Mouse (Mus musculus) frontal cortex, adult (tissue): ENCODE results near the gene Lrrc4c.

Source experiments
- ATAC-seq: cut with Nextera tagmentation; 2 replicates; pipeline ENCODE4 v1.9.2; 2017; ENCODE audit warnings: mild to moderate bottlenecking, moderate library complexity, mixed read lengths; ENCODE audit not compliant: low TSS enrichment

Lrrc4c gene

GRCm38 (mm10) chr2:96317387-96318299, at the start of gene Lrrc4c:
TSS of gene Lrrc4c (plus strand) at chr2:96318169.
- peak; percentile 69 for ATAC-seq

- no peak for ATAC-seq
These were observed 42.9 kb upstream of the Lrrc4c start for GRCm38 (mm10) chr2:96275061-96275460.

DNA sequence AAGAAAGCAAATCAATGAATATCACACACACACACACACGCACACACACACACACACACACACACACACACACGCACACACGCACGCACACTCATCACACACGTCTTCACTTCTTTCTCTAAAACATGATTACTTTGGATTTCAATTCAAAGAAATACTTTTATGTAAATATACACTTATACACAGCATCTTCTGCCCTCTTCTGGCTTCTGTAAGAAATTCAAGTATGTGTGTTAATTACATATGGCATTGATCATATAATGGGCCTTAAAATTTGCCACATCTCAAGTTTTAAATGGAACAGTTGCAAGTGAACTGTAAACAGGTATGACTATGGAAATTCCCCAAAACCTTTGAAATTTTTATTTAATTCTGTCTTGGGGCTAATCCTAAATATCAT, 35.0 kb upstream of the Lrrc4c start:
- ATAC-seq: peak; percentile 69; the same call in 1 of the 2 replicates

GRCm38 (mm10) chr2:96287512-96287911, 30.5 kb upstream of the Lrrc4c start:
- ATAC-seq: no peak

DNA sequence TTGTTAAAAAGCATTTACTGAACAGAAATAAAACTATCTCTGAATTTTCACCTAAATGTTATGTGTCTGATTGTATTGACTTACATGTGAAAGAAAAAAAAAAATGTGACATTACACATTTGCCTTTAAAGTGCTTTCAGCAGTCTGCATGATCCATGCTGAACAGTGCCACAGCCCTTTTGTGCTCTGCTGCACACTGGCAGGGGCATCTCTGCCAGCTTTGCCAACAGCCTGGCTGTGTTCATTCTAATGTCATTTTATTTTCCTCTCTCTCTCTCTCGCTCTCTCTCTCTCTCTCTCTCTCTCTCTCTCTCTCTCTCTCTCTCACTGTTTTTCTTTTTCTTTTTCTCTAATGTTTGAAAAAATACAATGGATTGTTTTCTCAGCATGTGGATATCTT, 27.4 kb upstream of the Lrrc4c start:
- 0 out of 2 replicates have a peak, but pooled peaks have one; percentile 38 for ATAC-seq

GRCm38 (mm10) chr2:96315034-96315433, 2.9 kb upstream of the Lrrc4c start:
- ATAC-seq: no peak

DNA sequence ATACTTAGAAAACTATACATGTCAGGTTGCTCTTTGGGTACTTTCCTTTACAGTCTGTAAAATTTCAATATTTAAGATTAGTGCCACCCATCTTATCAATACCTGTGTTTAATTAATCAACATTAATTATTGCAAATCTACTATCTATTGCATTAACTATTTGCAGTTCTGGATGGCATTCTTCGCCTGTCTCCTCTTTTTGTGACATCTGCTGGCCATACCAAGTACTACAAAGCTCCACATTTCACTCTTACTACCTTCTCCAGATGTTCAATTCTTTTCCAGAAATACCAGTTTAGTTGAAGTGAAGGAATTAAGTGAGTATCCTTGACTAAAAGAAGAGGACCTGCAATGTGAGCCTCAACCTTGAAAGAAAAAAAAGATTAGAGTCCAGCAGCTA, 1.4 kb upstream of the Lrrc4c start:
- no peak for ATAC-seq

DNA sequence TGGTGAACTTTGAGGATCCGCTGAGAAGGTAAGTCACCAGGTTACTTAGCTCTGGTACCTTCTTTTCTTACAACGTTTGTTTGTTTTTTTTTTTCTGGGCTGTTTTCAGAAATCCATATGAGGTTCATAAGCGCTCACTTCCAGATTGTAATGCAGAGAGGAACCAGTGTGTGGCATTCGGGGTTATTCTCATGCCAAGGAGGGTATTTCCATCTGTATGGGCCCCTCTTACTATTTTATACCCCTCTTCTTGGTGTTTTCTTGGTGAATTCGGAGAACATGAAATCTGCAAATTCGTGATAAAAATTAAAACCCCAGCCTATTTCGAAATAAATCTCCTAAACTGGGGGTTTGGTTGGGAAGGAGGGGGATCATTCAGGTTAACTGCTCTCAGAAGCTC, 587 bp downstream of the Lrrc4c start:
- ATAC-seq: 0 out of 2 replicates have a peak, but pooled peaks have one; percentile 11

- ATAC-seq: peak; percentile 45
These were observed 1.2 kb downstream of the Lrrc4c start for GRCm38 (mm10) chr2:96319201-96319600.

DNA sequence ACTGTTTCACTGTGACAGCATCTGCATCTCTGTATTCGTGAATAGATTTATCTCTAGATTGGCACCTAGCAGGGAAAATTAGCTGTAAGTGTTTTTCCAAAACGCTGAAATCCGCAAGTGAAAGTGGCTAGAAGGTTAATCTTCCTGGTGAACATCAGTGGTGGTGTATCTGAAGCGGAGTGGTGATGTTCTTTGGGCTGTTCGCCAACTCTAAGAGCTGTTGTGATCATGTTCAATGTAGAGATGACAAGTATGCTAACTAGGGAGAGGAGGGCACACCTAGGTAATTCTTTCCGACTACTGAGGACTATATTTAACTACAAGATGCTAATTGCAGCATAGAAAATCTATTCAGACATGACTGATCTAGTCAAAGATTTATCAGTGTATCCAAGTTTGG, 1.7 kb downstream of the Lrrc4c start:
- 0 out of 2 replicates have a peak, but pooled peaks have one; percentile 15 for ATAC-seq

GRCm38 (mm10) chr2:96334652-96335051, 16.7 kb downstream of the Lrrc4c start:
- peak; percentile 78 for ATAC-seq

DNA sequence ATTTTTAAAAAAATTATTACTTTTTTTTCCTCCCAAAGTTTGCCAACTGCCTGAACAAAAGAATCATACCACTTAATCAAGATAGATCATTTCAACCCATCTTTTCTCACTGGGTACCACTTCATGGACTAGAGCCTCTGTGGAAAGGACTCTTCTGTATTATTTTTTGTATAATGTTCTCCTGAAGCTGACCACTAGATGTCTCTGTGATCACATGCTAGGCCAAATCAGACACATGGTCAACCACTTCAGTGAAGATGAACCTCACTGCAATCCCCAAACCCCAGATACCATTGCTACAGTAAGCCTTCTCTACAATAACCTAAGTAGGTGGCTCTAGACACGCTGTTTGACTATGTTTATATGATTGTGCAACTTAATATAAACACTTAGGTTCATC, 19.4 kb downstream of the Lrrc4c start:
- ATAC-seq: peak; percentile 90

DNA sequence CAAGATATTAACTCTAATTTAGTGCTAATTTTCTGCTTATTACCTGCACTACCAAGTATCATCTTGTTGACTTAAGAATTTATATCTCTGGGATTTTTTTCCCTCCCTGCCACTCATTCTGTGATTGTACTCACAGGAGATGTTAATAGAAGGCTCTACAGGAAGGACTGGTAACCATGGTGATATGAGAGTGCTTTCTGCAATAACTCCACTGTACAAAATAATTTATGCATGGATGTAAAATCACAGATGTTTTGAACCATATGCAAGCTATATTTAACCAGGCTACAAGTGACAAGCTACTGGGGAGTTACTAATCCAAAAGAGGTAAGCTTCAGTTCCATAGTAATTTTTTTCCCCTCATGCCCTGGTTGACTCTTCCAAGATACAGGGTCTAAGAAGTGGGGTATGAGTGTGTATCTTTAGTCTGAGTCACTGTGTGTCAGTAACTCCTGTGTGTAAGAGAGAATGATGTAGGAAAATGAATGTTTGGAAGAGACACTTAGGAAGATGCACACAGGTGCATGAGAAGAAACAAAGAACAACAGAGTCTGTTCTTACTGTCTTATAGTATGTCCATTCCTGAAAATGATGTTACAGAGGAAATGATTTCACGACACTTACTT, 83.3 kb downstream of the Lrrc4c start:
- peak; percentile 99 for ATAC-seq

DNA sequence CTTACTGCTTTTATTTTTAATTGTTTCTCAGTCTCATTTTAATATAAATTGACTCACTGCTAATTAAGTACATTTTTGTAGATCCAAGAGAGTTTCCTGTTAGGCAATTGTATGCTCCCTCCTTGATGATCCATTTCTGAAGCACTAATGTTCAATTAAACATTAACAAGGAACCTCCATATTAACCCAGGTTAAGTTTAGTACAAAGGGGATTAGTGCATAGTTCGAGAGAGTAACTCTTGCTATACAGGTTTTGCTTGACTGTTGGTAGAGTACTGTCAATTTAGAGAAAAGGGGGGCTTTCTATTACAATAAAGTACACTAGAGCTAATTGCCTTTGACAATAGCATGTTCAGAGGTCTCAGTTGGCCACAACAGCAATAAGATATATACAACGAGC, 84.5 kb downstream of the Lrrc4c start:
- no peak for ATAC-seq

DNA sequence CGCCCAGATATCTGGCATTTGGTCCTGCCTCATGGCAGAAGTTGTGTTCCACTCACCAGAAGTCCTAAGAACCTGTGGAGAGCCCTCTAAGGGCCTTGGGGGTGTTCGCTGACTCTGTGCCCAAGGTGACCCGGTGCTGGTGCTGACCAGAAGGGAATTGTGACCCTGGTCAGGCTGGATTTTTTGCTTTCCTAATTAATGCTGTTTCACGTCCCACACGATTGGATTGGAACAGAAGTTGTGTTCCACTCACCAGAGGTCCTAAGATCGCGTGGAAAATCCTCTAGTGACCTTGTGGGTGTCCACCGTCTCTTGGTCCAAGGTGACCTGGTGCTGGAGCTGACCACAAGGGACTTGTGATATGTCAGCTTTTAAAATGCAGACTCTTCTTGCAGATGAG, 88.9 kb downstream of the Lrrc4c start:
- ATAC-seq: no peak

GRCm38 (mm10) chr2:96411182-96411581, 93.2 kb downstream of the Lrrc4c start:
- no peak for ATAC-seq

GRCm38 (mm10) chr2:96461566-96461965, 143.6 kb downstream of the Lrrc4c start:
- ATAC-seq: no peak

DNA sequence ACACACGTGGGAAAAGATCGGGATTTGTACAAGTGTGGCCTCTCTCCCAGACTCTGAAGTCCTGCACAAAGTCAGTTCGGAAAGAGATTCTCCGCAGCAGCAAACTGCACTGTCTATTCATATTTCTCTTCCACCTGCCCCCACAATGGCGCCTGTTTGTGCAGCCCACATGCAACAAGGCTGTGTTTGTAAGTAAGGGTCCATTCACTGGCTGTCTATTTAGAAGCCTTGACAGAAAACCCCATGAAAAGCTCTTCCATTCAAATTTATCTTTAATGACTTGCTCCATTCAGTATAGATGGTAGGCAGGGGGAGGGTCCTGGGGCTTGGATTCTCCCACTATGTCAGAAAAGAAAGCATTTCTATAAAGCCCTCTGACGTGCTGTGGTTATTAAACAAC, 157.7 kb downstream of the Lrrc4c start:
- peak; percentile 65; the same call in 1 of the 2 replicates for ATAC-seq

GRCm38 (mm10) chr2:96499116-96499882, 181.3 kb downstream of the Lrrc4c start:
- ATAC-seq: no peak

- peak; percentile 96 for ATAC-seq
These were observed 186.2 kb downstream of the Lrrc4c start for GRCm38 (mm10) chr2:96504140-96504539.

DNA sequence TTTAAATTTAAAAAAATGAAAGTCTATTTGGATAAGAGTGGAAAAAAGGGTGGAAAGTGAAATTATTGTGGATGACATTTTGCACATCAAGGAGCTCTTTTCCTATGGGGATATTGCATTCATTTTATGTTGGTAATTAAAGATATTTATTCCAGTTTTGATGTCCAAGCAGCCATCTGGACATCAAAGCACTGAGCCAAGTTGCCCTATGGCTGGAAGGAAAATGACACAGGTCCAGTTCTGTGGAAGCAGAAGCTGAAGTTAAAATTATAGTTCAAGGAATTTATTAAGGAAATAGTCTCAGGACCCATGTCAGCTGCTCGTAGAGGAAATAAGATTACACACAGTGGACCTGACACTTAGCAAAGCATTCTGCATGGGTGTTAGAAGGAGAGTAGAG, 187.7 kb downstream of the Lrrc4c start:
- ATAC-seq: no peak

- peak; percentile 88 for ATAC-seq
These were observed 191.0 kb downstream of the Lrrc4c start for GRCm38 (mm10) chr2:96508991-96509390.
